Mouse (Mus musculus): ENCODE data around the gene Adamtsl5.

DNA sequence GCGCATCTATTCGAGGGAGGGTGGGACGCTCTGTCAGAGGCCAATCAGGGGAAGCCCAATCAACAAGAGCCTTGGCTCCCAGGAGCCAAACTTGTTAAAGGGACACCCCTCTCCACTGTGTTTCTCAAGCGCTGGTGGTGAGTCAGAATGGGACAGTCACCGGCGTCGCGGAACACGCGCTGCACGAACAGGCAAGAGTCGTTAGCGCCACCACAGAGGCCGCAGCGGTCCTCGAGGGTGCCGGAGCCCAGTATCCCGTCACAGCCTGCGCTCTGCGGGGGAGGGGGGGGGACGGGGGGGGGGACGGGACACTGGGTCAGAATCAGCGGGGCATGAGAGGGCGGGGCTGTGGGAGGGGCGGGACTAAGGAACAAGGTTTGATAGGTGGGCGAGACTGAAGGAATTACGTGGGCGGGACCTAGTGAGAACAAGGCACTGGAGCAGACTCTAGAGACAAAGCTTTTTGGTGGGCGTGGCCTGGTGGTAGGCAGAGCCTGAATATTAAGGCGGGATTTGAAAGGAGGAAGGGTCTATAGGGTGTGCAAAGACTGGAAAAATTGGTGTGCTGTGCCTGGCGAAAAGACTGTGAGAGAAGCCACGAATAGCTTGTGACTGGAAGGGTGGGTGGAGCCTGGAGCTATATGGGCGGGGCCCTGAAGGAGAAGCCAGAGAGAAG is 5.3 kb downstream of the Adamtsl5 start:
- TF ChIP-seq CTCF (IDR thresholded peaks at IDR 0.05; ENCODE audit: low read depth, low read length) (no peak), TAL1 (conservative IDR thresholded peaks at IDR 0.05; ENCODE audit: low read depth, low read length) (no peak)
